In genomic region chr12:8571287-8571902, GRCm38 (mm10) we compare ENCODE assay signal across 7 mouse cellular contexts. TPM values are rescaled to one million over a fixed set of nuclear protein-coding genes. Genes with fewer than 3 reads are reported as not detected.
"Had no signal": no experiment of that assay in that cellular context is flagged by ENCODE, and none has a peak within 500 bp of the region (broad histone marks: within the 10 kb centered on the region; RNA-seq: fewer than 3 reads in every experiment).

No protein-coding gene starts in this region.

RNA-seq across cellular contexts. Expression of gene Slc7a15, which starts 27.5 kb away (rescaled TPM):
- polyA plus RNA-seq: limb, embryonic 11.5 days; lung, postnatal 0 days; midbrain, embryonic 10.5 days; midbrain, embryonic 14.5 days; neural tube, embryonic 11.5 days; neural tube, embryonic 15.5 days; stomach, postnatal 0 days had no signal
